Mouse (Mus musculus): ENCODE measurements at regions not wholly inside any gene's neighbourhood (a gene's known extent, or its start where the extent isn't known, plus 50 kb on each side); places are given as distances from the start of the nearest gene placed in this dataset.

- no peak for DNase-seq (ENCODE audit: low read depth, low spot score)
These were observed 166.2 kb downstream of the Cdh26 start for GRCm38 (mm10) chr2:178596312-178597083.

- no peak for DNase-seq (ENCODE audit: low read depth, low spot score)
These were observed 166.7 kb downstream of the Cdh26 start for GRCm38 (mm10) chr2:178597084-178597470.

GRCm38 (mm10) chr2:178598371-178598770, 168.0 kb downstream of the Cdh26 start:
- DNase-seq (ENCODE audit: low read depth, low spot score): no peak

GRCm38 (mm10) chr2:178598836-178599235, 168.5 kb downstream of the Cdh26 start:
- no peak for DNase-seq (ENCODE audit: low read depth, low spot score)

- no peak for DNase-seq (ENCODE audit: low read depth, low spot score)
These were observed 173.1 kb downstream of the Cdh26 start for GRCm38 (mm10) chr2:178603443-178603842.

GRCm38 (mm10) chr2:178606733-178607132, 176.4 kb downstream of the Cdh26 start:
- no peak for DNase-seq (ENCODE audit: low read depth, low spot score)

- DNase-seq (ENCODE audit: low read depth, low spot score): no peak
These were observed 180.1 kb downstream of the Cdh26 start for GRCm38 (mm10) chr2:178610211-178610975.

- no peak for DNase-seq (ENCODE audit: low read depth, low spot score)
These were observed 184.4 kb downstream of the Cdh26 start for GRCm38 (mm10) chr2:178614761-178615160.

- DNase-seq (ENCODE audit: low read depth, low spot score): peak; percentile 37
These were observed 192.5 kb downstream of the Cdh26 start for GRCm38 (mm10) chr2:178622801-178623200.

- no peak for DNase-seq (ENCODE audit: low read depth, low spot score)
These were observed 194.1 kb downstream of the Cdh26 start for GRCm38 (mm10) chr2:178624475-178624874.

- no peak for DNase-seq (ENCODE audit: low read depth, low spot score)
These were observed 194.6 kb downstream of the Cdh26 start for GRCm38 (mm10) chr2:178624907-178625306.

GRCm38 (mm10) chr2:178629756-178630155, 199.4 kb downstream of the Cdh26 start:
- DNase-seq (ENCODE audit: low read depth, low spot score): peak; percentile 46

- no peak for DNase-seq (ENCODE audit: low read depth, low spot score)
These were observed 200.2 kb downstream of the Cdh26 start for GRCm38 (mm10) chr2:178630511-178630910.

GRCm38 (mm10) chr2:178631336-178631735, 201.0 kb downstream of the Cdh26 start:
- no peak for DNase-seq (ENCODE audit: low read depth, low spot score)

GRCm38 (mm10) chr2:178631966-178632365, 201.6 kb downstream of the Cdh26 start:
- no peak for DNase-seq (ENCODE audit: low read depth, low spot score)

- no peak for DNase-seq (ENCODE audit: low read depth, low spot score)
These were observed 202.7 kb downstream of the Cdh26 start for GRCm38 (mm10) chr2:178632831-178633585.

- no peak for DNase-seq (ENCODE audit: low read depth, low spot score)
These were observed 203.8 kb downstream of the Cdh26 start for GRCm38 (mm10) chr2:178634116-178634515.

- DNase-seq (ENCODE audit: low read depth, low spot score): peak; percentile 44
These were observed 205.4 kb downstream of the Cdh26 start for GRCm38 (mm10) chr2:178635685-178636084.

- DNase-seq (ENCODE audit: low read depth, low spot score): no peak
These were observed 206.6 kb downstream of the Cdh26 start for GRCm38 (mm10) chr2:178636901-178637300.

- no peak for DNase-seq (ENCODE audit: low read depth, low spot score)
These were observed 212.1 kb downstream of the Cdh26 start for GRCm38 (mm10) chr2:178642137-178643052.

- no peak for DNase-seq (ENCODE audit: low read depth, low spot score)
These were observed 212.7 kb downstream of the Cdh26 start for GRCm38 (mm10) chr2:178643053-178643402.

All from brain, adult 2 months (tissue).